Mouse (Mus musculus) WW6 (cell line): ENCODE measurements around the gene Prdm2.

Experiments used
- DNase-seq: peaks from one replicate; pipeline ENCODE4 v3.0.0-alpha.2; 2013; ENCODE audit warnings: low read depth, low spot score

The Prdm2 gene

GRCm38 (mm10) chr4:143106566-143106965 is 106.2 kb downstream of the Prdm2 start:
- DNase-seq, result no peak

- no peak for DNase-seq
Observed at GRCm38 (mm10) chr4:143104739-143105138, 108.1 kb downstream of the Prdm2 start.

- no peak for DNase-seq
Observed at GRCm38 (mm10) chr4:143103811-143104210, 109.0 kb downstream of the Prdm2 start.

DNA sequence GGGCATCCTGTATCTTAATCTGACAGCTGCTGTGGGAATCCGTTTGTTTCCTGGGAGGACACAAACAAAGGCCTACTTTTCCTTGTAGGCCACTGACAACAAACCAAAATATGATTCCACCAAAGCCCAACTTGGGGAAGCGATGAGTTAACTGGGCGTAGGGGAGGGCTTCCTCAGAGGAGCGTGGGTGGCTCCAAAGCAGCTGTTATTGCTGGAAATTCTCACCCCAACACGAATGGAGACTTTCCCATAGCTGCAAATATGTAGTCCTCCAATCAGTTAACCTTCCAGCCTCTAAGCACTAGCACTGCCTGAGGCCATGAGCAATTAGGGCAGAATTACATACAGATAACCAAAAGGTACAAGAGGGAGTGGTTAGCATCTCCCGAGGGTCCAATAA is 112.6 kb downstream of the Prdm2 start:
- no peak for DNase-seq

- no peak for DNase-seq
Observed at GRCm38 (mm10) chr4:143099288-143100039, 113.3 kb downstream of the Prdm2 start.

DNA sequence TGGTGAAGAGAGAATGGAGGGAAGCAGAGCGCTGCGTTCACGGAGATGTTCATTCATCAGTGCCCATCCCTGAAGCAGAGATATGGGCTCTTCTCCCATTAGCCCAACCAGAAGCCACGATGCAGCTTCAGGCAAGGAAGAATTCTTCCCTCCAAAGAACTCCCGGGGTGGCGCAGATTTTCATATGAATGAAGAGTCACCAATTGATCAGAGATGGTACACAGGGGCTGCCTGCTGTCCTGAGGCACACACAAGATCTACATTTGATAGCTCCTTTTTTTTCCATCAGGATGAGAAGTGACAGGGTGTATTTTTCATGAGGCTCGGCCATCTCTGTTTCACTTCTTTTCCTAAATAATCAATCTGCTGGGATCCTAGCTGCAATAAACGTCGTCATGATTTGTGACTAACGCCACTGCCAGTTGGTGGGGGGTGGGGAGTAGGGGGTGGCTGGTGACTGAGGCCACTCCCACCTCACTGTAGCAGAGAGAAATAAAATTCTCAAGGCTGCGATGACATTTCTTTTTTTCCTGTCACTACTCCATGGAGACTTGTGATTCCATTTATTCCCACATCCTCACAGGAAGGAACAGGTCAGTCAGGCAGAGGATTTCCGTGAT is 120.6 kb downstream of the Prdm2 start:
- DNase-seq, result no peak

- DNase-seq, result no peak
Observed at GRCm38 (mm10) chr4:143090551-143090950, 122.2 kb downstream of the Prdm2 start.

DNA sequence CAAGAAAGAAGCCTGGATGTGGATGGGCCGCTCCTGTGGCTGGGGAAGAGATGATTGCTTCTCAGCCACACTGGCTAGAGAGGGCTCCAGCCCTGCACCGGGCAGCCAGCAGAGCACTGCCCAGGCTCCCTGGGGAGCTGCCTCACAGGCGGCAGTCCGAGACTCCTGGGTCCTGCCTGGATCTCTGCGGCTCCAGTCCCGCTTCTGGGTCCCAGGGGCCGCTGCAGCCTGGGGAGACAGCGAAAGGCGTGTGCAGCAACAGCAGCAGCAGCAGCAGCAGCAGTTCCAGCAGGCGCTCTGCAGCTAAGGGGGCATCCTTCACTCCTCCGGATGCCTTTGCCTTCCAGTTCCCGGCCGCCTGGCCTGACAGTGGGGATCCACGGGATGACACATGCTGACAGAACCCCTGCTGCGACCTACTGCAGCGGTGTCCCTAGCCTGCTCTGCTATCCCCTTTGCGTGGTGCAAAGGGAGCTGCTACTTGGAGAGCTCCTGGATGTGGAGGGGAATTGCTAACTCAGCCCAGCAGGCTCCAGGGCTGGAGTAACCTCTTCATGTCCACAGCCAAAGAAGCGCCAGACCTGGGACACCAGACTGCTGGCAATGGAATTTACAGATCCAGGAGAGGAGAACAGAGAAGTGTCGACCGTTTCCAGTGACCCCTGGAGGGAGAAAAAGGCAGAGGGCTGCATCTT is 138.6 kb downstream of the Prdm2 start:
- no peak for DNase-seq

DNA sequence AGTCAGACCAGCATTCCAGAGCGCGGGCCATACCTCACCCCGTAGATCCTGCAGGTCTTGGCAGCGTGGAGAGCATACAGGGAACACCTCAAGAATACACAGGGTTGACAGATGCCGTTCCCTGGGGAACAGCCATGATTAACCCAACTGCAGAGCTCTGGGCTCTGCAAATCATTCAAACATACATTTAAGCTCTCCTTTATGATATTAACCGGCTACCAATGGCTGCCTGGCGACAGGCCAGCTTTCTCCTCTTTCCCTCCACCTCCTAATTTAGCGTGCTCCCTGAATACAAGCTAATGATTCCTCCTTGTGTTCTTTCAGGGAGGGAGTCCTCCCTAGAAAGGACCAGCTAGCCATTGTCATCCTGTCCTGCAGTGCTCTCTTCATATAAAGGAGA is 141.0 kb downstream of the Prdm2 start:
- DNase-seq, result no peak

DNA sequence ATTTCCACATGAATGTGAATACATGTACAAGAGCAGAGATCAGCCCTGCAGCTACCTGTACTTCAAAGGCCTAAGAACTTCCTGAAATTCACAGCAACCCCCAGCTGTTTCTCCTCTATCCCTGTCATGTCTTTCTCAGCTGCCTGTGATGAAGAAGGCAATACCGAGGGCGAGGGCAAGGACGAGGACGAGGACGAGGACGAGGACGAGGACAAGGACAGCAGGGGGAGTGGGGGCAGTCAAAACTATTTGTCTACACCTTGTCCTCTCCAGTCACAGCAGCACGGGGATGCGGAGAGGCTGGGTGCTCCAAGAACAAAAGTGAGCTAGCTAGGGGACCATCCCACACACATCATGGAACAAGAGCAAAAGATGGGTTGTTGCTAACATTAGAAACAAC is 145.8 kb downstream of the Prdm2 start:
- no peak for DNase-seq

- DNase-seq, result no peak
Observed at GRCm38 (mm10) chr4:143058765-143059344, 153.9 kb downstream of the Prdm2 start.
